Mouse (Mus musculus): ENCODE results near the gene Dspp. TPM values are rescaled to one million over a fixed set of nuclear protein-coding genes. Genes with fewer than 3 reads are reported as not detected.

The Dspp gene
- polyA plus RNA-seq, 1 experiment from 2014 or later: not detected

DNA sequence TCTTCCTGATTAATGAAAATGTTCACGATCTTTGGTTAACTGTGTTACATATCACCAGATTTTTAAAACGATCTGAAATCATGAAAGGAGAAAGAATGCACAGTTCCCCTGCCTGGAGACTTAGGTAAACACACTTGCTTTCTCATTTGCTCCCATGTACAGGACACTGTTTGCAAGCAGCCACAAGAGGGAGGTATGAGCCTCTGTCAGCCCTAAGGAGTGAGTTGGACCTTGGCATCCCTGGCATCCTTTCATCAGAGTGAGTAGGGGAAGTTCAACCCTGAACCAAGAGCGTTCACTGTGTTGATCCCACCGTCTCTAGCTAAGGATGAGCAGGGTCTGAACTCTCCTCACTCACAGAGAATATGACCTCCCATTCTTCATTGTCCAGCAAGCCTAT, 39.0 kb upstream of the Dspp start:
- 0 out of 2 replicates have a peak, but pooled peaks have one; percentile 40 for ATAC-seq (replicated peaks; ENCODE audit: low FRiP score, low read depth)
- Histone ChIP-seq H3K4me1 (replicated peaks; ENCODE audit: insufficient read depth, low read length) (peaks cover 12% of the 10 kb centered on the region; the same call in 1 of the 2 replicates), H3K9ac (ENCODE audit: low read depth, low read length) (no peak overlapping the region), H3K36me3 (ENCODE audit: insufficient read depth, low read length) (no peaks in the 10 kb centered on the region), H3K27me3 (ENCODE audit: insufficient read depth, low read length) (no peaks in the 10 kb centered on the region), H3K4me3 (replicated peaks; ENCODE audit: low read depth, low read length) (no peak overlapping the region), H3K4me2 (ENCODE audit: low read length) (no peak overlapping the region), H3K9me3 (replicated peaks; ENCODE audit: low read length) (no peaks in the 10 kb centered on the region), H3K27ac (no peak overlapping the region)
- 53% methylated on average over 4 of the region's 4 CpGs for WGBS
- DNase-seq (ENCODE audit: low spot score): peak; percentile 86
- peak; percentile 90 for TF ChIP-seq CTCF (IDR thresholded peaks at IDR 0.05; ENCODE audit: low read depth)

DNA sequence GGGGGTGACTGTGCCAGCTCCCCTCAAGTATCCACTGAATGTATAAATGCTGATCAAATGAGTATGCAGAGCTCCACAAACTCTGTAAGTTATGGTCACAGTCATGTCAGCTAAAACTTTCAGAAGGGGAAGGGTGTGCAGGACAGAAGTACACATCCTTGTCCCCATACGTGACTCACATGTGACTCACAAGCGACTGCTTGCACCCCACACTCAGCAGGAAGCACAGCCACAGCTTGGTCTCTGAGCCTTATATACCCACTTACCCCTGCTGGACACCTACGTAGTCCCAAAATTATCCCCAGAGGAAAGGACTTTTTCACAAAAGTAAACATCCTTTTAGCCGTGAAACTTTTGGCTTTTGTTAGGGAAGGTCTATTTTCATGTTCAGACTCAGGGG, 36.8 kb upstream of the Dspp start:
- Histone ChIP-seq H3K9me3 (replicated peaks; ENCODE audit: low read length) (no peaks in the 10 kb centered on the region), H3K27ac (no peak overlapping the region), H3K4me3 (replicated peaks; ENCODE audit: low read depth, low read length) (no peak overlapping the region), H3K4me1 (replicated peaks; ENCODE audit: insufficient read depth, low read length) (0 out of 2 replicates have a peak, but pooled peaks cover 3% of the 10 kb centered on the region), H3K27me3 (ENCODE audit: insufficient read depth, low read length) (no peaks in the 10 kb centered on the region), H3K4me2 (ENCODE audit: low read length) (no peak overlapping the region), H3K36me3 (ENCODE audit: insufficient read depth, low read length) (no peaks in the 10 kb centered on the region), H3K9ac (ENCODE audit: low read depth, low read length) (no peak overlapping the region)
- ATAC-seq (replicated peaks; ENCODE audit: low FRiP score, low read depth) (no peak), DNase-seq (ENCODE audit: low spot score) (no peak)
- TF ChIP-seq CTCF (IDR thresholded peaks at IDR 0.05; ENCODE audit: low read depth): no peak
- 57% methylated on average over 4 of the region's 4 CpGs for WGBS

DNA sequence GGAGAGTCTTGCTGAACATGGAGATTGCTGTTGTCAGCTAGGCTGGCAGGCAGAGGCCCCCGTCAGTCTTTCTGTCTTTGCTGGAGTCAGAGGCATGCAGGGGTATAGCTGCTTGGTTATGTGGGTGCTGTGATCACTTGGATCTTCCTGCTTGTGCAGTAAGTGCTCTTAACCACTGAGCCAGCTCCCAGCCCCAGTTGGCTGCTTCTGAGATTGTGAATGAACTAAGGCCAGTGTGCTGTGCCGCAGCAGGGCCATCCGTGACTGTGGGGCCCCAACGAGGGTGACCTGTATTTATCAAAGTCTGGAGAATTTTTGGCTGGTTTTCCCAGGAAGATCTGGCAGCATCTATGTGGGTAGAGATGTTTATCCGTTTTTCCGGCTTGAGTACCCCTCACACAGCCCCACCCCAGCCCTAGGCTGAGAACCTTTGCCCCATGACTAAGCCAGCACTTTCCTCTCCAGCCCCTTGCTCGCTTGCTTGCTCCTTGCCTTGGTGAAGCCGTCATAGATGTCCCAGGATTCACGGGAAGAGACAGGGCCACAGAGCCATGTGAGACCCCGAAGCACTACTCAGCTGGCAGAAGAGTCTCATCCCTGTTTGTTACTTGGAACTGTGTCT, 32.5 kb upstream of the Dspp start:
- ATAC-seq (replicated peaks; ENCODE audit: low FRiP score, low read depth) (0 out of 2 replicates have a peak, but pooled peaks have one; percentile 36), DNase-seq (ENCODE audit: low spot score) (no peak)
- no peaks in the 10 kb centered on the region for H3K4me1 ChIP-seq (replicated peaks; ENCODE audit: insufficient read depth, low read length)
- WGBS: 70% methylated on average over 10 of the region's 10 CpGs
- no peak overlapping the region for H3K4me2 ChIP-seq (ENCODE audit: low read length)
- H3K27ac ChIP-seq: no peak overlapping the region
- no peak overlapping the region for H3K4me3 ChIP-seq (replicated peaks; ENCODE audit: low read depth, low read length)
- H3K9ac ChIP-seq (ENCODE audit: low read depth, low read length): no peak overlapping the region
- no peaks in the 10 kb centered on the region for H3K36me3 ChIP-seq (ENCODE audit: insufficient read depth, low read length)
- no peaks in the 10 kb centered on the region for H3K9me3 ChIP-seq (replicated peaks; ENCODE audit: low read length)
- no peaks in the 10 kb centered on the region for H3K27me3 ChIP-seq (ENCODE audit: insufficient read depth, low read length)
- TF ChIP-seq CTCF (IDR thresholded peaks at IDR 0.05; ENCODE audit: low read depth): no peak

DNA sequence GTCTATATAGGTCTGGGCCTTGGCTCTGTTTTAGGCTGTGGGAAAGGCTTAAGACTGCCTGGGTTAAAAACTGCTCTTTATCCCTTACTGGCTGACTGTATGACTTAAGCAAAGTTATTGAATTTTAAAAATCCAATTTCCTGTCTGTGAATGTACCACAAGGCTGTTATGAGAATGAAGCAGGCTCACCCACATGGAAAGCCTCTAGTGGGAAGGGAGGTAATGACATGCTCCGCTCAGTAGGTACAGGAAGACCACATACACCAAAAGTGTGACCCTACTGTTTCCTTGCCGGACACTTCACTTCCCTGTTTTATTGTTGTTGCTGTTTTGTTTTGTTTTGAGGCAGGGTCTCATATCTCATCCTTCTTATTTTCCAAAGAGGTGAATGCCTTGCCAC, 29.4 kb upstream of the Dspp start:
- peak; percentile 36 for DNase-seq (ENCODE audit: low spot score)
- WGBS: 62% methylated on average over 2 of the region's 2 CpGs
- H3K4me1 ChIP-seq (replicated peaks; ENCODE audit: insufficient read depth, low read length): no peaks in the 10 kb centered on the region
- no peak overlapping the region for H3K4me3 ChIP-seq (replicated peaks; ENCODE audit: low read depth, low read length)
- no peaks in the 10 kb centered on the region for H3K9me3 ChIP-seq (replicated peaks; ENCODE audit: low read length)
- no peak overlapping the region for H3K4me2 ChIP-seq (ENCODE audit: low read length)
- no peak overlapping the region for H3K27ac ChIP-seq
- no peaks in the 10 kb centered on the region for H3K27me3 ChIP-seq (ENCODE audit: insufficient read depth, low read length)
- no peak for ATAC-seq (replicated peaks; ENCODE audit: low FRiP score, low read depth)
- no peak overlapping the region for H3K9ac ChIP-seq (ENCODE audit: low read depth, low read length)
- TF ChIP-seq CTCF (IDR thresholded peaks at IDR 0.05; ENCODE audit: low read depth): peak; percentile 45; the same call in 1 of the 2 replicates
- H3K36me3 ChIP-seq (ENCODE audit: insufficient read depth, low read length): no peaks in the 10 kb centered on the region

DNA sequence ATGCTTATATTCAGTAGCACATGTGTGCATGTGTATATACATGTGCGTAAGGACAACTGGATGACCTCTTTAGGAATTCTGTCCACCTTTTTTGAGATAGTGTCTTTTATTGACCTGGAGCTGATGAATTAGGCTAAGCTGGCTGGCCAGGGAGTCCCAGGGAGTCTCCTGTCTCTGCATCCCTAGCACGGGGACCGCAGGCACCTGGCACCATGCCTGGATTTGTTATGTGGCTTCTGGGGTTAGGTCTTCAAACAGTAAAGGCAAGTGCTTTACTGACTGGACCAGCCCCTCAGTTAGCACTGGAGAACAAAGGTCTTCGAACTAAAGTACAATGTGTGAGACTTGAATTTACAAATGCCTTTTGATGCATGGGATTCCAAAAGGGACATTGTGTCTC, 26.5 kb upstream of the Dspp start:
- Histone ChIP-seq H3K4me2 (ENCODE audit: low read length) (no peak overlapping the region), H3K4me1 (replicated peaks; ENCODE audit: insufficient read depth, low read length) (no peaks in the 10 kb centered on the region), H3K27ac (no peak overlapping the region), H3K9ac (ENCODE audit: low read depth, low read length) (no peak overlapping the region), H3K36me3 (ENCODE audit: insufficient read depth, low read length) (no peaks in the 10 kb centered on the region), H3K4me3 (replicated peaks; ENCODE audit: low read depth, low read length) (no peak overlapping the region), H3K9me3 (replicated peaks; ENCODE audit: low read length) (no peaks in the 10 kb centered on the region), H3K27me3 (ENCODE audit: insufficient read depth, low read length) (no peaks in the 10 kb centered on the region)
- no peak for TF ChIP-seq CTCF (IDR thresholded peaks at IDR 0.05; ENCODE audit: low read depth)
- DNase-seq (ENCODE audit: low spot score): no peak
- WGBS: 81% methylated on average over 4 of the region's 4 CpGs
- no peak for ATAC-seq (replicated peaks; ENCODE audit: low FRiP score, low read depth)

DNA sequence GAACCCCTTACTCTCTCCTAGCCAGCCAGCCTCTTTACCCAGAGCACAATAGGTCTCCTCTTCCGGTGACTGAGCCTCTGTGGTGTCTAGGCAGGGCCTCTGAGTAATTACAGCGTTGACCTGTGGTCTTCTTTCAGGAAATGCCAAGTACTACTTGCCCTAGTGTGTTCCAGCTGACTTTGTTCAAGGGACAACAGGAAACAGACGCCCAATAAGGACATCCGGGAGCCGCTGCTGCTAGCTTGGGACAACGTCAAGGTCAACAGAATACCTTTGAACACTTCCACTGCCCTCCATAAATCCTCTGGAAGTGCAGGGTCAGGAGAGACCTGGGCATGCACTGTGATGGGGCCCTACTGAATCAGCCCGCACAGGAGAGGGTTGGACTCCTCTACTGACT, 21.2 kb upstream of the Dspp start:
- Histone ChIP-seq H3K27me3 (ENCODE audit: insufficient read depth, low read length) (no peaks in the 10 kb centered on the region), H3K4me3 (replicated peaks; ENCODE audit: low read depth, low read length) (no peak overlapping the region), H3K36me3 (ENCODE audit: insufficient read depth, low read length) (no peaks in the 10 kb centered on the region), H3K9ac (ENCODE audit: low read depth, low read length) (no peak overlapping the region), H3K9me3 (replicated peaks; ENCODE audit: low read length) (no peaks in the 10 kb centered on the region), H3K27ac (no peak overlapping the region), H3K4me1 (replicated peaks; ENCODE audit: insufficient read depth, low read length) (no peaks in the 10 kb centered on the region), H3K4me2 (ENCODE audit: low read length) (no peak overlapping the region)
- no peak for TF ChIP-seq CTCF (IDR thresholded peaks at IDR 0.05; ENCODE audit: low read depth)
- WGBS: 18% methylated on average over 7 of the region's 7 CpGs
- ATAC-seq (replicated peaks; ENCODE audit: low FRiP score, low read depth): peak; percentile 65; the same call in 1 of the 2 replicates
- DNase-seq (ENCODE audit: low spot score): peak; percentile 76

DNA sequence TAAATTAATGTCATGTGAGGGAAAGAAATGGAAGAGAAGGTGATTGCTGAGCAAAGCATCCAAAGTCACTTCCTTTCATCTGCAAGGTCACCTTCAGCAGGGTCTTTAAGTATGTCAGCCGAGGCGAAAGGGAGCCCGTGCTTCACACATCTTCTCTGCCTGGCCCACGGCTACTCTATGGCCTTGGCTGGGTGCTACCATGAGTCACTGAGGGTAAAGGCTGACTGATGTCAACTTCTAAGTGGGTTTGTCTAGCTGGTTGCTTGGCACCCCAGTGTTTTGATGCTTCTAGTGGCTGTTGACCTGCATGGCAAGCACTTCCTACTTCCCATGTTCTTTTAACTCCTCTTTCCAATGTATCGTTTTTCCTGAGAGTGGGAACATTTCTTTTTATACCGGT, 20.3 kb upstream of the Dspp start:
- Histone ChIP-seq H3K9me3 (replicated peaks; ENCODE audit: low read length) (no peaks in the 10 kb centered on the region), H3K36me3 (ENCODE audit: insufficient read depth, low read length) (no peaks in the 10 kb centered on the region), H3K4me2 (ENCODE audit: low read length) (no peak overlapping the region), H3K9ac (ENCODE audit: low read depth, low read length) (no peak overlapping the region), H3K4me3 (replicated peaks; ENCODE audit: low read depth, low read length) (no peak overlapping the region), H3K27ac (no peak overlapping the region), H3K4me1 (replicated peaks; ENCODE audit: insufficient read depth, low read length) (no peaks in the 10 kb centered on the region), H3K27me3 (ENCODE audit: insufficient read depth, low read length) (no peaks in the 10 kb centered on the region)
- no peak for TF ChIP-seq CTCF (IDR thresholded peaks at IDR 0.05; ENCODE audit: low read depth)
- ATAC-seq (replicated peaks; ENCODE audit: low FRiP score, low read depth): no peak
- WGBS: 91% methylated on average over 6 of the region's 6 CpGs
- DNase-seq (ENCODE audit: low spot score): no peak

Measured in kidney, postnatal 0 days (tissue).